Mouse (Mus musculus): ENCODE measurements at regions not wholly inside any gene's neighbourhood (a gene's known extent, or its start where the extent isn't known, plus 50 kb on each side); places are given as distances from the start of the nearest gene placed in this dataset.

- no peak for TF ChIP-seq CTCF (IDR thresholded peaks at IDR 0.05; ENCODE audit: low read depth)
- TF ChIP-seq EP300 (IDR thresholded peaks at IDR 0.05; ENCODE audit: low read depth) = peak; percentile 60; the same call in 1 of the 2 replicates
These were observed 58.1 kb upstream of the Sub1 start for GRCm38 (mm10) chr15:12054870-12055269.

Data from heart, postnatal 0 days (tissue).